Mouse (Mus musculus) thymus, adult 2 months (tissue): ENCODE results near the gene Slc41a2. TPM values are rescaled to one million over a fixed set of nuclear protein-coding genes. Genes with fewer than 3 reads are reported as not detected.
"Not testable (repeated sequence)": the region's sequence is repeated elsewhere in the genome, so short reads cannot be mapped to it uniquely, and the experiment has no call there.

Experiments
- DNase-seq: peaks from one replicate; pipeline ENCODE4 v3.0.0; 2021
- H3K27ac ChIP-seq: fragments of 200-500 bp; 2 replicates; pipeline ENCODE4 v1.5.1; 2012; ENCODE audit warnings: low read length, control low read depth; ENCODE audit not compliant: control insufficient read depth, insufficient read depth
- H3K27me3 ChIP-seq: fragments of 200-500 bp; 2 replicates; pipeline ENCODE4 v1.6.1; 2012; ENCODE audit warnings: mild to moderate bottlenecking, low read length, moderate library complexity, mixed read lengths; ENCODE audit not compliant: control insufficient read depth, insufficient read depth
- H3K36me3 ChIP-seq: fragments of 200-500 bp; 2 replicates; pipeline ENCODE4 v1.6.1; 2012; ENCODE audit warnings: mild to moderate bottlenecking, low read length, moderate library complexity; ENCODE audit not compliant: control insufficient read depth, insufficient read depth
- H3K4me1 ChIP-seq: fragments of 200-500 bp; replicated peaks from 2 replicates; pipeline ENCODE4 v1.6.1; 2012; ENCODE audit warnings: low read length; ENCODE audit not compliant: control insufficient read depth, insufficient read depth
- H3K4me3 ChIP-seq: fragments of 200-500 bp; 2 replicates; pipeline ENCODE4 v1.5.1; 2012; ENCODE audit warnings: mild to moderate bottlenecking, low read length, control low read depth, moderate library complexity; ENCODE audit not compliant: control insufficient read depth, insufficient read depth
- CTCF ChIP-seq: fragments of 200-500 bp; IDR thresholded peaks from 2 replicates; pipeline ENCODE4 v1.5.1; 2012; ENCODE audit warnings: mild to moderate bottlenecking, control low read depth, low read length, moderate library complexity, borderline replicate concordance; ENCODE audit not compliant: control insufficient read depth, poor library complexity, insufficient read depth; ENCODE audit errors: extremely low read depth
- POLR2A ChIP-seq: fragments of 200-500 bp; IDR thresholded peaks from 2 replicates; pipeline ENCODE4 v1.6.1; 2012; ENCODE audit warnings: mild to moderate bottlenecking, low read length, control low read depth, moderate library complexity; ENCODE audit not compliant: control insufficient read depth, poor library complexity, insufficient read depth; ENCODE audit errors: extremely low read depth
- WGBS: fragments of 180-500 bp; shearing (Covaris S2); methylation state at CpG from one replicate; pipeline ENCODE4 v1.1.7; 2018; 5-methylcytosine and 5-hydroxymethylcytosine counted together
- polyA plus RNA-seq: library from polyadenylated mRNA; depleted of rRNA; stranded (reverse); fragments of >200 nt; gene quantifications from 2 replicates; pipeline ENCODE4 v1.2.3, GENCODE M21; 2012

Slc41a2 gene
- polyA plus RNA-seq, 1 experiment, result 0.97 TPM

GRCm38 (mm10) chr10:83380501-83380900 is 42.8 kb upstream of the Slc41a2 start:
- Histone ChIP-seq H3K36me3 (no peaks in the 10 kb centered on the region), H3K4me3 (no peak overlapping the region), H3K27me3 (no peaks in the 10 kb centered on the region), H3K4me1 (no peaks in the 10 kb centered on the region), H3K27ac (no peak overlapping the region)
- no peak for DNase-seq
- WGBS, result 95% methylated on average over 2 of the region's 2 CpGs
- TF ChIP-seq CTCF (no peak), POLR2A (no peak)

DNA sequence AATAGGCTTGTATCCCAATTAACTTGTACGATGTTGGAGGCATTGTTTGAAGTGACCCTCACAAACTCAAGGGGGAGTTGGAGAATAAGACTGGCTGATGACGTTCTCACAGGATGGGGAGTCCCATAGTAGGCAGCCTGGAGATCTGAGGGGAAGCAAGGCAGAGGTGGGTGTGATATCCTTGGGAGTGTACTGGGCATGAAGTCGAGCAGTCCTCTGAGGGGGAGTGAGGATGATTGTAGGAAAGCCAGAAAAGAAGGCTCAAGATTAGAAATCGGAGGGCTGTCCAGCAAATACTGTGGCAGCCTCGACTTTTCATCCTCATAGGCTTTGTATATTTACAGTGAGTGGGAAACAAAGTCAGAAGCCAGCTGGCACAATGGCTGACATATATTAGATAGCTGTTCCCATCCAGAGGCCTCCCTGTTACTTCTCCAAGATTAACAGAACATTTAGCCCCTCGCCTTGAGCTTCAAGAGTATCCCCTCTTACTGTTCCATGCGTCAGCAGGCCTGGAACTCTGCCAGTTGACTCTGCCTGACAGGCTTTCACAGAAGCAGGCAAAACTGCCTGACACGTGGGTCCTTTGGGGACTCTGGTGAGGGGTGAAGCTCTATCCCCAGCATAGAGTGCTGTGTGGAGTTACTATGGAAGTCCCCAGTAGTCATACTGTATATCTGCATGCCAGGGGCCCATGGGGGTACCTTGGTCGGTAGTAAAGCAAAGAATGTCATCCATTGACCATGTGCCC is 40.6 kb upstream of the Slc41a2 start:
- H3K36me3 ChIP-seq, result 0 out of 2 replicates have a peak, but pooled peaks cover 9% of the 10 kb centered on the region
- no peak overlapping the region for H3K4me3 ChIP-seq
- no peaks in the 10 kb centered on the region for H3K27me3 ChIP-seq
- no peak overlapping the region for H3K27ac ChIP-seq
- no peak for DNase-seq
- no peak for TF ChIP-seq POLR2A
- no peak for TF ChIP-seq CTCF
- H3K4me1 ChIP-seq, result no peaks in the 10 kb centered on the region
- WGBS, result 95% methylated on average over 9 of the region's 9 CpGs

DNA sequence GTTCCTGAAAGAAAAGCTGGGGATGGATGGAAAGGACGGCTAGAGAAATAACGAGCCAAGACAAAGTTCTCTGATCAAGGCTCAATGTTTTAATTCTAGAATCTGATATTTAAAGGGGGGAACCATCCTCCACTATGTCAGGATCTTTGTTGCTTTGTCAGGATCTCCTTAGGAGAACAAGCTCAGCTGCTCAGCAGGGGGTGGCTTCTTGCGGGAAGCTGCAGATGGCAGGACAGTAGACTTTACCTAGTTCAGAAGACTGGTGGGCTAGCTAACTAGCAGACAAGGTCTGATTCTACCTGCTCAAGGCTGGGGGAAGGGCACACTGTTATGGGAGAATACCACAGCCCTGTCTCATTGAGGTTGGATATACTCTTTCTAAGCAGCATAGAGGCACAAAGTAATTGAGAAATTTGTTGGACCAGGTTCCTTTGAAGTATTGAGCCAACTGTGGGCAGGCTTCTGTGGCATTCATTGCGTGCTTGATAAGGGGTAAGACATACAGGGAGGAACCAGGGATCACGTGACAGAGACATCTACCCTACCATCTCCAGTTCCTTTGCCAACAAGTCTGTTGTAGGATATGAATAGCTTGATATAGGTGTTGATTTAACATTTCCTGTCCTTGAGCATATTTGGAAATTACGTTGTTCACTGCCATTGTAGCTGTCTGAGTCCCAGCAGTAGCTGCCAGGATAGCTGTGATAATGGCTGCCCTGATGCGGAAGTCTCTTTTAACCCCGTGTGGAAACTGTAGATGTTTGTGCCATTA is 39.4 kb upstream of the Slc41a2 start:
- Histone ChIP-seq H3K4me3 (no peak overlapping the region), H3K36me3 (0 out of 2 replicates have a peak, but pooled peaks cover 9% of the 10 kb centered on the region), H3K27me3 (no peaks in the 10 kb centered on the region), H3K27ac (no peak overlapping the region), H3K4me1 (no peaks in the 10 kb centered on the region)
- DNase-seq, result no peak
- TF ChIP-seq CTCF (no peak), POLR2A (no peak)
- 97% methylated on average over 8 of the region's 8 CpGs for WGBS

DNA sequence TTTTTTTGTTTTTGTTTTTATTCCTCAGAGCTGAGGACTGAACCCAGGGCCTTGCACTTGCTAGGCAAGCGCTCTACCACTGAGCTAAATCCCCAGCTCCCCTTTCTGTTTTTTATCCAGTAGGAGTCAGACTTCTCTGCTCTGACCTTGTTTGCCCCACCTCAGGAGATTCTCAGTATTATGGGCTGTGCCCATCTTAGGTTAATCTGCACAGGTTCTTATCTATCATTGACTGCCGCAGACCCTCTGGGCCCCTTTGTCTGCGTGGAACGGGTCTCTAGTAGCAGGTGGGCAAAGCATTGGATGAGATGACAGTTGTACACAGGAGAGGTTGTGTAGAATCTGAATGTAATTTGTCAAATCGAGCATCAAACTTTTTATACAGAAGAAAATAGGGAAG is 37.8 kb upstream of the Slc41a2 start:
- not testable (repeated sequence) for H3K27ac ChIP-seq, DNase-seq, H3K27me3 ChIP-seq, H3K4me1 ChIP-seq, H3K4me3 ChIP-seq
- 88% methylated on average over 5 of the region's 5 CpGs for WGBS
- peaks cover 20% of the 10 kb centered on the region for H3K36me3 ChIP-seq

DNA sequence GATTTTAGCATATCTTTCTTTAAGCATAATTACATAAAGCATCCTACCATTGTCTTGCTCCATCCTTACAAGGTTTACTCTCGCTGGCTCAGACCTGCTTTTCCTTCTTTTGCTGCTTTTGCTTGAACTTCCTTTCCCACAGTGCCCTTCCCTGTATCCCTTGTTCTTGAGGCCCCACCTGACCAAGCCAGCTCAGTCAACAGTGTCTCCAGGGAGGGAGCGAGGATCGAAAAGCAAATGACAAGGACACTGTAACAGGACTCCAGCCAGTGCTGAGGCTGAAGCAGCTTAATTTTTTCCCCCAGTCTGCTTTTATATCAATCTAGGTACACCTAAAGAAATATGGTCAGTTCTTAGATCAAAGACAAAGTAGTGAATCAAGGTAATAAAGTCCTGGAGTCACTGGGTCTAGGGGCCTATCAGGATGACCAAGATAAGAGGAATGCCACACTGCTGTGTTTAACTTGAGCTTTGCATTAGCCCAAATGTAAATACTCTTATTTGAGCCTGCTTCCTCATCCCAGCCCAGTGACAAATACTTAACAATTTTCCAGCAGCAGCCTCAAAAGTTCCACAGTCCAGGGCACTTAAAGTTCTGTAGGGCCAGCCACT is 36.5 kb upstream of the Slc41a2 start:
- no peak for TF ChIP-seq CTCF
- no peak for TF ChIP-seq POLR2A
- H3K4me3 ChIP-seq, result no peak overlapping the region
- DNase-seq, result no peak
- H3K27ac ChIP-seq, result no peak overlapping the region
- H3K4me1 ChIP-seq, result no peaks in the 10 kb centered on the region
- H3K36me3 ChIP-seq, result peaks cover 20% of the 10 kb centered on the region
- H3K27me3 ChIP-seq, result no peaks in the 10 kb centered on the region
- 98% methylated on average over 3 of the region's 3 CpGs for WGBS

GRCm38 (mm10) chr10:83368918-83369317 is 31.2 kb upstream of the Slc41a2 start:
- 92% methylated on average over 5 of the region's 5 CpGs for WGBS

More at GRCm38 (mm10) chr10:83368918-83369317, 31.2 kb upstream of the Slc41a2 start:
- Histone ChIP-seq H3K27ac (no peak overlapping the region), H3K4me1 (no peaks in the 10 kb centered on the region), H3K4me3 (no peak overlapping the region), H3K27me3 (no peaks in the 10 kb centered on the region), H3K36me3 (peaks cover 56% of the 10 kb centered on the region)
- TF ChIP-seq POLR2A (no peak), CTCF (no peak)
- DNase-seq, result no peak
